Mouse (Mus musculus): ENCODE data around the gene Hsf2bp. TPM values are rescaled to one million over a fixed set of nuclear protein-coding genes. Genes with fewer than 3 reads are reported as not detected.

Gene Hsf2bp
- total RNA-seq, 2 experiments from 2014 or later, result 0.46 to 1.3 TPM

DNA sequence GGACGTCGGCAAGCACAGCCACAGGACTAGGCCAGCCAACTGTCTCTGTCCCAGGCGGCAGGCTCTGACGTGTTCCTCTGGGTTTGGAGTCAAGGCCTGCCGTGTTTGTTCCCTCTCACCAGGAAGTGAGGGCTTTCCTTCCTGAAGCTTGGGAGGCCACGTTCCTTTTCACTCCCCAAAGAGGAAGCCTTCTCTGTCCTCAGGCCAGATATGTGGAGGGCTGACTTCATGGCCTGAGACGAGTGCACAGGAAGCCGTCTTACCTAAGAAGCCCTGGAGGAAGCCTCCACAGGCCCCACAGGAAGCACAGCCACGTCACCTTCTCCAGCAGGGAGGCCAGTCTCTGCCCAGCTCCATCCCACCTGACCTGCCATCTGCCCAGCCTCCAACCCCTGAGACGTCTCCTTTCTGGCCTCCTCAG lies 130.3 kb downstream of the Hsf2bp start:
- peak; percentile 59 to 64 for DNase-seq

DNA sequence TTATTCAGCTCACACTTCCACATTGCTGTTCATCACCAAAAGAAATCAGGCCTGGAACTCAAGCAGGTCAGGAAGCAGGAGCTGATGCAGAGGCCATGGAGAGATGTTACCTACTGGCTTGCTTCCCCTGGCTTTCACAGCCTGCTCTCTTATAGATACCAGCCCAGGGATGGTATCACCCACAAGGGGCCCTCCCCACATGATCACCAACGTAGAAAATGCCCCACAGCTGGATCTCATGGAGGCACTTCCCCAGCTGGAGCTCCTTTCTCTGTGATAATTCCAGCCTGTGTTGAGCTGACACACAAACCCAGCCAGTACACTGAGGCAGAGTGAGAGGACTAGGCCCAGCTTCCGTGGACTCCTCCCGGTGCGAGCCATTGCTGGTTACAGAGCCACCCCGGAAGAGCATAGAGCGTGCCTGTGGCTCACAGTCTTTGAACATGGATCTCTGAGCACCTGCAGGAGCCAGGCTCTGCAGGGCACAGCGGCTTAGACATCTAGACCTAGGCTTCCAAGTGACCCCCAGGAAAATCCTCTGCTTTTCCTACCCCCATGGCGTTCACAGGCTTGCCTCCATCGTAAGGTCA lies 130.9 kb downstream of the Hsf2bp start:
- DNase-seq, result no peak

DNA sequence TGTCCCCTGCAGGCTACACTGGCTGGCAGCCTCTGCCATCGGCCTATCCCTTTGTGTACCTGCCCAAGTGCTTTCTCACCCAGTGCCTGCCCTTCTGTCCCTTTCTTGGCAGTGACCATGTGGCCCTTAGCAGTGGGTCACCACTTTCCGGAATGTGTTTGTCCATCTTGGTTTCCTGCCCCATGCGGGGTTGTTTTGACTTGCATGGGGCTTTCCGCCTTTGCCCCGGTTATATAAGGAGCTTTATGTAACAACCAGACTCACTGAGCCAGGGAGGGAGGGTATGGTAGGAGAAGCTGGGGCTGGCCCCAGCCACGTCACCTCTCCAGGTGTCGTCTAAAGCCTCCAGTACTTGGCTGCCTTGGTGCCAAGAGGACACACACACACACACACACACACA lies 132.1 kb downstream of the Hsf2bp start:
- no peak for DNase-seq

DNA sequence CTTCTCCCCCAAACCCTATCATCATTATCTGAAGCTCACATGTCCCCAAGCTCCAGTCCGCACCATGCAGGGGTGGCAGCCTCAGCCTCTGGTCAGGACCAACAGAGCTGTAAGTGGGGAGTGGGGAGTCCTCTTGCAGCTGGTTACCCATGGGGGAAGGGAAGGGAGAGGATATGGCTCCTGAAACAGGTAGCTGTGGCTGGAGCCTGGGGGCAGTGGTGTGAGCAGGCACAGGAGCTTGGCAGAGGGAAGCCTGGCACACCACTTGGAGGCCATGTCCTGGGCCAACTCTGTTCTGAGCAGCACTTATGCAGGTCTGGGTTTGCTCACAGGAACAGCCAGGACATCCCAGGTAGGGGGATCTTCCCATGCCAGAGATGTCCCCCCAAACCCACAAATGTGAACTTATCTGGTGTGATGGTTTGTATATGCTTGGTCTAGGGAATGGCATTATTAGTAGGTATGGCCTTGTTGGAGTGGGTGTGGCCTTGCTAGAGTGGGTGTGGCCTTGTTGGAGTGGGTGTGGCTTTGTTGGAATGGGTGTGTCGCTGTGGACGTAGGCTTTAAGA lies 133.4 kb downstream of the Hsf2bp start:
- no peak for DNase-seq

DNA sequence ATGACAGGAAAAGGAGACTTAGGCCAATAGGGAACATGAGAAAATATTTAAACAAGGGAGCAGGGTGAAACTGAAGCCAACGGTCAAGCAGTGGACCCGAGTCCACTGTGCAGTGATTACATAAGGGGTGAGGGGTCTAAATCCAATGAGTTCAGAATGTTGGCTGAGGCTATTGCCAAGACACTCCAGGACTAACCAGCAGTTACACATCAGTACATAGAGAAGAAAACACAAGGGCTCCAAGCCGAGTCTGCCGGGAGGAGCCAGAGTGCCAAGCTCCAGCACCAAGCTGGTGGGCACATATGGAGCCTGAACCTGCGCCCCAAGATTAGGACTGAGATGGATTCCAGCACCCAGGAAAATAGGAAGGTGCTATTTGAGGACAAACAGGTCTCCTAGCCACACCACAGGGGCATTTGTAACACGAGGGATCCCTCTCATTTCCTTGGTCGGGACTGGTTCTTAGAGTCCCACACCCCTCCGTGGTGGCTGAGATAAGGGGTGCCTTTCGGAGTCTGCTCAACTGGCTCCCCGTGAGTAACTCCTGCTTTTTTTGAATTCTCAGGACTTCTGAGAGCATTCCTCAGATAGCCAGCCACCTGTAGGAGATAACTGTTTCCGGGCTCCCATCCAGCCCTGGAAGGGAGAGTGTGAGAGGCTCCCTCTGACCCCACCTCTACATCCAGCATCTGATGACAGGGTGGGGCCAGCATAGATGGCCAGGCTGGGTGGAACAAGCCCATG lies 134.5 kb downstream of the Hsf2bp start:
- DNase-seq, result no peak

DNA sequence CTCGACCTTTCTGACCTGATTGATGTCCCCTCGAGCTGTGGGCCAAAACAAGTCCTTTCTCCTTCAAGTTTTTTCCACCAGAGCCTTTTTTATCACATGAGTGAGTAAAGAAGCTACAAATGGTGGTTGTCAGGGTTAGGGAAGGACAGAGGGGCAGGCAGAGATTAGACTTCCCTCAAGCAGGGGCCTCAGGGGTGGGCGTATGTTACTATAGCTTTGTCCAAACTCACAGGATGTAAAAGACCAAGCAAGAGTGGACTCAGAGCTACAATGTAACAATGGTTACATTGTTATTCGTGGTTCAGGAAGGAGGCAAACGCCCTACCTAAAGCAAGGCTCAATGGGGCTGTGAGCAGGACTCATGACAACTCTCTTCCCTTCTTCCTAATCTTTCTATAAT lies 137.2 kb downstream of the Hsf2bp start:
- no peak for DNase-seq

DNA sequence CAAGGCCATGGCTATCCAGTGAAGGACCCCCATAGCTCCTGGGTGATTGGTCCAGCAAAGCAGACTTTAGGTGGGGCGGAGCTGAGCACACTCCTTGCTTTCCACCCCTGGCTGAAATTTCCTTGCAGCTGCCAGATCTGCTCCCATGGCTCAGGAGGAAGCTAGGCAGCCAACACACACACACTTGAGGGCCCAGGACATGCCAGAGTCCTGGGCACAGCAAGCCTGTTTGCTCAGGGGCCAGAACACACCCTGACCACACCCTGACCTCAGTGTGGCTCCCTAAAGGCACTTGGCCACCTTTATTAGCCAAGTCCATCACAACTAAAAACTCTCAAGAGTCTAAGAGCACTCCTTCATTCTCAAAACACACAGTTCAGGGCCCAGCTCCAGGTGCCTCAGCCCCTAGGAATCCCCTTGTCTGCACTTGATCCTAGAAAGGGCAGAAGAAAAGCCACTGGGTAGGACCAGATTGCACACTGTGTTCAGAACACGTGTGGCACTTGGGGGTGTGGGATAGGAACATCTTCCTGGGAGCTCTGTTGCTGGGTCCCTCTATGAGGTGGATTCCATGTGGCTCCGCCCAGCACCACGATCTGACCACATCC lies 138.9 kb downstream of the Hsf2bp start:
- no peak for DNase-seq

DNA sequence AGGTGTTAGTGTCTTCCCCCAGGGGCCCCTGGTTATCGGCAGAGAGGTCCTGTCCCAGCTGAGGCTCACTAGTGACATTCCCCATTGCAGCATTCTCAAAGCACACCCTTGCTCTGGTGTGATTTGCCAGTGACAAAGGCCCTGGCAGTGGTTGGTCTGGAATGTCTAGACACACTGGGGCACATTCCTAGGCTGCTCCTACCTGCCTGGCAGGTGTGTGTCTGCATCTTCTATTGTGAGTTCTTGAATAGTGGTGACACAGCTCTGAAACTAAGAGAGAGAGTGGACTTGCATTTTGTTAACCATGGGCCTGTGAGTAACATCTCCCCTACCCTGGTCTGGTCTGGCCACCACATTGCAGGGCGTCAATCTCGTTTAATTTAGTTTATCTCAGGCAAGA lies 139.4 kb downstream of the Hsf2bp start:
- no peak for DNase-seq

DNA sequence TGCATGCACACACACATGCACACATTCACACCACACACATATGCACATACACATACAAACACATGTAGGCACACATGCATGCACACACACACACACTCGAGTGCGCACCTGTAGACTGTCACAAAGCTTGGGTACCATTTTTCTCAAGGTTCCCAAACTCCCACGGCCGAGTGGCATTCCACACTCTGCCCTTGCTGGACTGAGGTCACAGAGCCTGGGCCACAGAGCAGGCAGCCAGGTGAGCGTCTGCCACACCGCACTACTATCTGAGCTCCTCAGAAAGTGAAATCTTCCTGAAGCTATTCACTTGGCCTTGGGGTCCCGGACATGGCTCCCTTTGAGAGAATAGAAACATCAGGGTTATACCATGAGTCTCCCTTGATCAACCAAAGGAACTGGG lies 139.8 kb downstream of the Hsf2bp start:
- DNase-seq, result no peak

Other genes with a start within 250 kb of the Hsf2bp start
- 100 to 1,000 TPM; 124 to 127 TPM for gene Sik1, start 180.5 kb downstream of the Hsf2bp start, total RNA-seq (2021)
- gene Rrp1b, start 249 bp downstream of the Hsf2bp start, total RNA-seq (2021), result 10 to 100 TPM; 21.7 to 30.4 TPM
- gene Notch3, start 130.5 kb upstream of the Hsf2bp start, total RNA-seq (2021), result 10 to 100 TPM in 1 of 2 experiments, 1 to 10 TPM in 1; 8.1 to 13.0 TPM
- gene Ephx3, start 153.2 kb upstream of the Hsf2bp start, total RNA-seq (2021), result under 1 TPM in 1 of 2 experiments, not detected in 1; 0.33 TPM
- gene Brd4, start 248.4 kb upstream of the Hsf2bp start, total RNA-seq (2021), result 100 to 1,000 TPM in 1 of 2 experiments, 10 to 100 TPM in 1; 90.3 to 112 TPM

Measured in adrenal gland, postnatal 36 days (tissue).